Mouse (Mus musculus) right cerebral cortex, adult 2 months (tissue): ENCODE measurements around the gene Lim2.
"Not testable (repeated sequence)": the region's sequence is repeated elsewhere in the genome, so short reads cannot be mapped to it uniquely, and the experiment has no call there.

Experiments used
- DNase-seq, 2 experiments: peaks; one replicate each; pipeline ENCODE4 v3.0.0; 2021 to 2022; ENCODE audit warnings: low spot score in 2 of 2

The Lim2 gene

GRCm38 (mm10) chr7:43427406-43427805 is at the start of gene Lim2:
Lim2 (plus strand) TSS chr7:43427670.
- DNase-seq: no peak

- DNase-seq: peak; percentile 29 to 60
These were observed 49.2 kb upstream of the Lim2 start for GRCm38 (mm10) chr7:43378226-43378625.

GRCm38 (mm10) chr7:43392349-43393121 is 34.9 kb upstream of the Lim2 start:
- no peak for DNase-seq

- no peak for DNase-seq
These were observed 28.0 kb upstream of the Lim2 start for GRCm38 (mm10) chr7:43399501-43399900.

- no peak for DNase-seq
These were observed 24.8 kb upstream of the Lim2 start for GRCm38 (mm10) chr7:43402718-43403117.

GRCm38 (mm10) chr7:43407573-43407972 is 19.9 kb upstream of the Lim2 start:
- DNase-seq: no peak

- no peak for DNase-seq
These were observed 19.3 kb upstream of the Lim2 start, which contains the start of gene Siglecg for GRCm38 (mm10) chr7:43408131-43408553. Siglecg (plus strand) TSS chr7:43408204.

- no peak for DNase-seq
These were observed 18.4 kb upstream of the Lim2 start for GRCm38 (mm10) chr7:43409084-43409483.

GRCm38 (mm10) chr7:43411724-43412123 is 15.7 kb upstream of the Lim2 start:
- DNase-seq: not testable (repeated sequence)

- DNase-seq: no peak
These were observed 10.2 kb upstream of the Lim2 start for GRCm38 (mm10) chr7:43417298-43417697.

GRCm38 (mm10) chr7:43422995-43423617 is 4.4 kb upstream of the Lim2 start:
- peak; percentile 85 to 90 for DNase-seq

- no peak for DNase-seq
These were observed 3.4 kb upstream of the Lim2 start for GRCm38 (mm10) chr7:43423991-43424625.

GRCm38 (mm10) chr7:43429500-43429899 is 2.0 kb downstream of the Lim2 start:
- no peak for DNase-seq

GRCm38 (mm10) chr7:43432891-43433290 is 5.4 kb downstream of the Lim2 start:
- DNase-seq: no peak

- DNase-seq: no peak
These were observed 7.2 kb downstream of the Lim2 start for GRCm38 (mm10) chr7:43434676-43435075.

GRCm38 (mm10) chr7:43436341-43437255 is 9.1 kb downstream of the Lim2 start, which contains the start of gene Nkg7:
Nkg7 (plus strand) TSS chr7:43437073.
- DNase-seq: no peak

GRCm38 (mm10) chr7:43438611-43439010 is 11.1 kb downstream of the Lim2 start:
- no peak for DNase-seq

- no peak for DNase-seq
These were observed 13.0 kb downstream of the Lim2 start, which contains the start of gene Cldnd2 for GRCm38 (mm10) chr7:43440482-43440881. Cldnd2 (plus strand) TSS chr7:43440782.

- no peak for DNase-seq
These were observed 13.6 kb downstream of the Lim2 start for GRCm38 (mm10) chr7:43441071-43441470.

- DNase-seq: no peak
These were observed 15.2 kb downstream of the Lim2 start for GRCm38 (mm10) chr7:43442684-43443083.

- peak; percentile 64 to 73 for DNase-seq
These were observed 15.9 kb downstream of the Lim2 start for GRCm38 (mm10) chr7:43443126-43443916.
